Mouse (Mus musculus) gastrocnemius, adult 18-20 months (tissue): Measurements from ENCODE around the gene Cdipt. TPM values are rescaled to one million over a fixed set of nuclear protein-coding genes. Genes with fewer than 3 reads are reported as not detected.

Source experiments
- DNase-seq: peaks from one replicate; pipeline ENCODE4 v3.0.0; 2021; ENCODE audit warnings: low spot score
- total RNA-seq, 2 experiments: library from RNA; stranded (reverse); gene quantifications; 2 replicates each; pipeline ENCODE4 v1.2.3; 2021

Cdipt gene
- total RNA-seq, 2 experiments from 2014 or later = 30.7 to 31.5 TPM

- DNase-seq = peak; percentile 71
These were observed 49.2 kb downstream of the Cdipt start for GRCm38 (mm10) chr7:127024755-127025555.

GRCm38 (mm10) chr7:127025556-127026160, 49.9 kb downstream of the Cdipt start:
- no peak for DNase-seq

- DNase-seq = peak; percentile 43
These were observed 50.5 kb downstream of the Cdipt start for GRCm38 (mm10) chr7:127026161-127026600.

- no peak for DNase-seq
These were observed 50.9 kb downstream of the Cdipt start for GRCm38 (mm10) chr7:127026616-127026983.

GRCm38 (mm10) chr7:127026984-127027726, 51.4 kb downstream of the Cdipt start, which contains the start of gene Maz:
Gene Maz (minus strand): TSS chr7:127027037.
- peak; percentile 100 for DNase-seq

- no peak for DNase-seq
These were observed 52.2 kb downstream of the Cdipt start for GRCm38 (mm10) chr7:127027885-127028284.

Other genes starting within 250 kb of the Cdipt start
- gene Mapk3, start 216.3 kb upstream of the Cdipt start, total RNA-seq = 10 to 100 TPM; 16.2 to 20.7 TPM
- gene Gdpd3, start 209.6 kb upstream of the Cdipt start, total RNA-seq = under 1 TPM in 1 of 2 experiments, not detected in 1; 0.46 TPM
- 100 to 1,000 TPM in 1 of 2 experiments, 10 to 100 TPM in 1; 84.9 to 101 TPM for gene Ypel3, start 199.0 kb upstream of the Cdipt start, total RNA-seq
- under 1 TPM; 0.52 to 0.59 TPM for gene Tbx6, start 194.4 kb upstream of the Cdipt start, total RNA-seq
- gene Ppp4c, start 183.4 kb upstream of the Cdipt start, total RNA-seq = 10 to 100 TPM; 20.5 TPM
- 10 to 100 TPM; 65.3 to 75.7 TPM for gene Fam57b, start 178.2 kb upstream of the Cdipt start, total RNA-seq
- gene 4930451I11Rik, start 144.3 kb upstream of the Cdipt start, total RNA-seq = not detected
- not detected for gene Doc2a, start 128.5 kb upstream of the Cdipt start, total RNA-seq
- 1 to 10 TPM; 5.0 to 5.4 TPM for gene Hirip3, start 113.9 kb upstream of the Cdipt start, total RNA-seq
- 10 to 100 TPM in 1 of 2 experiments, 1 to 10 TPM in 1; 8.4 to 12.3 TPM for gene Ino80e, start 113.5 kb upstream of the Cdipt start, total RNA-seq
- 10 to 100 TPM; 19.7 to 21.9 TPM for gene Taok2, start 91.2 kb upstream of the Cdipt start, total RNA-seq
- gene Tmem219, start 53.0 kb upstream of the Cdipt start, total RNA-seq = 10 to 100 TPM in 1 of 2 experiments, 1 to 10 TPM in 1; 9.9 to 12.1 TPM
- gene Kctd13, start 47.0 kb upstream of the Cdipt start, total RNA-seq = 1 to 10 TPM; 2.6 to 2.7 TPM
- gene Asphd1, start 26.3 kb upstream of the Cdipt start, total RNA-seq = not detected
- 1 to 10 TPM in 1 of 2 experiments, under 1 TPM in 1; 0.87 to 1.2 TPM for gene Sez6l2, start 25.4 kb upstream of the Cdipt start, total RNA-seq
- under 1 TPM in 1 of 2 experiments, not detected in 1; 0.24 TPM for gene Cdiptos, start 184 bp downstream of the Cdipt start, total RNA-seq
- 10 to 100 TPM; 27.5 to 40.9 TPM for gene Mvp, start 38.7 kb downstream of the Cdipt start, total RNA-seq
- gene Pagr1b, start 40.6 kb downstream of the Cdipt start, total RNA-seq = 1 to 10 TPM in 1 of 2 experiments, not detected in 1; 1.7 TPM
- 10 to 100 TPM in 1 of 2 experiments, 1 to 10 TPM in 1; 7.9 to 10.3 TPM for gene Pagr1a, start 41.4 kb downstream of the Cdipt start, total RNA-seq
- 10 to 100 TPM; 12.9 to 16.9 TPM for gene Gm42742, start 45.2 kb downstream of the Cdipt start, total RNA-seq
- under 1 TPM in 1 of 2 experiments, not detected in 1; 0.84 TPM for gene Prrt2, start 45.3 kb downstream of the Cdipt start, total RNA-seq
- gene Maz, start 51.1 kb downstream of the Cdipt start, total RNA-seq = 10 to 100 TPM; 64.3 to 66.3 TPM
- 1 to 10 TPM; 1.2 to 1.7 TPM for gene Kif22, start 66.6 kb downstream of the Cdipt start, total RNA-seq
- not detected for gene Zg16, start 111.4 kb downstream of the Cdipt start, total RNA-seq
- gene AI467606, start 115.4 kb downstream of the Cdipt start, total RNA-seq = under 1 TPM; 0.50 to 0.93 TPM
- under 1 TPM; 0.37 to 0.55 TPM for gene Qprt, start 146.3 kb downstream of the Cdipt start, total RNA-seq
- gene Spn, start 161.9 kb downstream of the Cdipt start, total RNA-seq = under 1 TPM; 0.07 to 0.14 TPM
- 10 to 100 TPM; 25.1 to 26.8 TPM for gene Cd2bp2, start 220.1 kb downstream of the Cdipt start, total RNA-seq
- 10 to 100 TPM; 26.4 to 29.5 TPM for gene Tbc1d10b, start 232.6 kb downstream of the Cdipt start, total RNA-seq
- gene Mylpf, start 233.0 kb downstream of the Cdipt start, total RNA-seq = over 10,000 TPM; 24,635 to 28,732 TPM